Mouse (Mus musculus): ENCODE results near the gene Csnk1e. TPM values are rescaled to one million over a fixed set of nuclear protein-coding genes. Genes with fewer than 3 reads are reported as not detected.
"Not testable (repeated sequence)": the region's sequence is repeated elsewhere in the genome, so short reads cannot be mapped to it uniquely, and the experiment has no call there.

Gene Csnk1e
- polyA plus RNA-seq, 1 experiment from 2014 or later: 81.0 TPM

- H3K36me3 ChIP-seq: no peaks in the 10 kb centered on the region
- no peaks in the 10 kb centered on the region for H3K9me3 ChIP-seq
- peak overlapping the region; percentile 22 for H3K4me3 ChIP-seq
- peak overlapping the region; percentile 31 for H3K4me2 ChIP-seq
- peaks cover 3% of the 10 kb centered on the region for H3K27me3 ChIP-seq
- no peak overlapping the region for H3K27ac ChIP-seq
- peaks cover 7% of the 10 kb centered on the region for H3K4me1 ChIP-seq
- ATAC-seq (ENCODE audit: insufficient number of reproducible peaks, low FRiP score, low TSS enrichment, low read depth): no peak
- no peak overlapping the region for H3K9ac ChIP-seq
- WGBS: 48% methylated on average over 10 of the region's 10 CpGs
Measured at GRCm38 (mm10) chr15:79471095-79471494, 15.7 kb upstream of the Csnk1e start.

- Histone ChIP-seq H3K27me3 (peaks cover 3% of the 10 kb centered on the region), H3K9me3 (no peaks in the 10 kb centered on the region), H3K27ac (no peak overlapping the region), H3K4me3 (peak overlapping the region; percentile 22), H3K36me3 (no peaks in the 10 kb centered on the region), H3K9ac (no peak overlapping the region), H3K4me2 (peak overlapping the region; percentile 31), H3K4me1 (peaks cover 7% of the 10 kb centered on the region)
- 34% methylated on average over 17 of the region's 17 CpGs for WGBS
- no peak for ATAC-seq (ENCODE audit: insufficient number of reproducible peaks, low FRiP score, low TSS enrichment, low read depth)
Measured at GRCm38 (mm10) chr15:79470583-79470982, 15.2 kb upstream of the Csnk1e start.

- Histone ChIP-seq H3K4me1 (peaks cover 7% of the 10 kb centered on the region), H3K9ac (no peak overlapping the region), H3K9me3 (no peaks in the 10 kb centered on the region), H3K4me2 (no peak overlapping the region), H3K4me3 (no peak overlapping the region), H3K27me3 (peaks cover 3% of the 10 kb centered on the region), H3K36me3 (no peaks in the 10 kb centered on the region), H3K27ac (no peak overlapping the region)
- WGBS: 65% methylated on average over 5 of the region's 5 CpGs
- ATAC-seq (ENCODE audit: insufficient number of reproducible peaks, low FRiP score, low TSS enrichment, low read depth): no peak
Measured at GRCm38 (mm10) chr15:79469577-79469976, 14.2 kb upstream of the Csnk1e start.

DNA sequence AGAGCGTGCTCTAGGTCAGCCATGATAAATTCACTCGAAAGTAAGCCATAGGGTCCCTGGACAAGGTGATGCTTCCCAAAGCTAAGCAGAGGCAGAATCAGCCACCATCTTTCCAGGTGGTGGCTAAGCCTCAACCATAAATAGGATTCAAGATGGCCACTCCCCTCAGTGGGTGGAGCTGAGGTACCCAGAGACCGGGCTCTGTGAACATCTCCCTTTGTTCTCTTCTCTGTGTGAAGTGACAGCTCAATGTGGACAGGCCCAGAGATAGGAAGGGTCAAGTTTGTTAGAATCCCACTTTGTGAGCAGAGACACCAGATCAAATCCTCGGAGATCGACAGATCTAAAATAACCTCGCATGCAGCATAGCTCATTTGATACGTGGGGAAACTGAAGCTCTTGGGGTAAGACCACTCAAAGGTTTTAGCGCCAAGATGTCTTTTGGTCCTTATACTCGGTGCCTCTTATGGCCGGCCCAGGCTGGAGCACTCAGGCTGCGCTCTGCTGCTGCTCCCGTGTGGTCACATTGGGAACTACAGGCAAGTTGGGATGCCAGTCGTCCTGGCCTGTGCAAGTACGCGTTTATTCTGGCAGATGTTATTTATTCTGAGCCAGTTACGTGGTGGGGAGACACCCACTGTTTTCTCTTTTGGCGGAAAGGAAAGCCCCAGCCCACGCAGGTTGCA, 11.4 kb upstream of the Csnk1e start:
- ATAC-seq (ENCODE audit: insufficient number of reproducible peaks, low FRiP score, low TSS enrichment, low read depth): peak; percentile 72; the same call in 1 of the 2 replicates
- Histone ChIP-seq H3K4me1 (peaks cover 7% of the 10 kb centered on the region), H3K9me3 (no peaks in the 10 kb centered on the region), H3K27ac (no peak overlapping the region), H3K4me2 (no peak overlapping the region), H3K36me3 (no peaks in the 10 kb centered on the region), H3K27me3 (peaks cover 21% of the 10 kb centered on the region), H3K4me3 (no peak overlapping the region), H3K9ac (no peak overlapping the region)
- WGBS: 6% methylated on average over 18 of the region's 18 CpGs

DNA sequence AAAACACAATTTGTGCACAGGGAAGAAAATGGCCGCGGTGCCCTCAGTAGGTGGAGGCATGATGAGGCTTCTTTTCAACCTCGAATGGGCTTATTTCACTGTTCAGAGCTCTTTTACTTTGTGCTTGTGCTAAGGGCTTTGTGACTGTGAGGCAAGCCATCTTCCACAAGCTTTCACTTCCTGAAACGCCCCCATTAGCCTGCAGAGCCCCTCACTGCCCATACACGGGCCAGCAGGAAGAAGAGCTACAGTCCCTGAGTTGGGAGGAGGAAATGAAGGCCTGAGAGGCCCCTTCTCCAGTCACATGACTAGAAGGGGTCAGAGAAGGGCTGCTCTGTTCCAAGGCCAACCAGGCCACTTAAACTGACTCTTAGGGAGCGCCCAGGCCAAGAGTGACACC, 1.2 kb upstream of the Csnk1e start:
- Histone ChIP-seq H3K4me3 (no peak overlapping the region), H3K9me3 (no peaks in the 10 kb centered on the region), H3K4me2 (no peak overlapping the region), H3K27me3 (peaks cover 4% of the 10 kb centered on the region; the same call in 1 of the 2 replicates), H3K36me3 (no peaks in the 10 kb centered on the region), H3K4me1 (peaks cover 11% of the 10 kb centered on the region), H3K9ac (no peak overlapping the region), H3K27ac (no peak overlapping the region)
- 70% methylated on average over 6 of the region's 6 CpGs for WGBS
- ATAC-seq (ENCODE audit: insufficient number of reproducible peaks, low FRiP score, low TSS enrichment, low read depth): no peak

GRCm38 (mm10) chr15:79456104-79456503, 738 bp upstream of the Csnk1e start:
- not testable (repeated sequence) for H3K4me2 ChIP-seq; H3K36me3 ChIP-seq; H3K27ac ChIP-seq; H3K9ac ChIP-seq; H3K4me3 ChIP-seq; H3K27me3 ChIP-seq; ATAC-seq (ENCODE audit: insufficient number of reproducible peaks, low FRiP score, low TSS enrichment, low read depth); H3K9me3 ChIP-seq
- 42% methylated on average over 6 of the region's 6 CpGs for WGBS
- H3K4me1 ChIP-seq: peaks cover 11% of the 10 kb centered on the region

GRCm38 (mm10) chr15:79453831-79454230, 1.5 kb downstream of the Csnk1e start:
- WGBS: 84% methylated on average over 4 of the region's 4 CpGs
- ATAC-seq (ENCODE audit: insufficient number of reproducible peaks, low FRiP score, low TSS enrichment, low read depth): no peak
- H3K36me3 ChIP-seq: no peaks in the 10 kb centered on the region
- no peak overlapping the region for H3K9ac ChIP-seq
- no peak overlapping the region for H3K4me3 ChIP-seq
- peaks cover 11% of the 10 kb centered on the region for H3K4me1 ChIP-seq
- H3K27me3 ChIP-seq: no peaks in the 10 kb centered on the region; the same call in 1 of the 2 replicates
- H3K9me3 ChIP-seq: no peaks in the 10 kb centered on the region
- H3K27ac ChIP-seq: no peak overlapping the region
- H3K4me2 ChIP-seq: no peak overlapping the region

DNA sequence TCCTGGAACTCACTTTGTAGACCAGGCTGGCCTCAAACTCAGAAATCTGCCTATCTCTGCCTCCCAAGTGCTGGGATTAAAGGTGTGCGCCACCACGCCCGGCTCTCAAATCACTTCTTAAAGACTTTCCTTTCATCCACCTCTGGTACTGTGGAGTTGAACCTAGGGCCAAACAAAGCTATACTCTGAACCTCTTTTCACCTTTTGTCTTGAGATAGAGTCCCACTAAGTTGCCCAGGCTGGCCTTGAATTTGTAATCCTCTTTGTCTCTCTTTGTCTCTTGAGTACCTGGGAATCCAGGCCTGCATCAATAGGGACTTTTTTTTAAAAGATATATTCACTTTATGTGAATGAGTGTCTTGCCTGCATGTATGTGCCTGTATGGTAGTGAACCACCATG, 7.3 kb downstream of the Csnk1e start:
- Histone ChIP-seq H3K27ac (no peak overlapping the region), H3K4me1 (peaks cover 11% of the 10 kb centered on the region), H3K36me3 (no peaks in the 10 kb centered on the region), H3K27me3 (no peaks in the 10 kb centered on the region), H3K4me3 (no peak overlapping the region), H3K9ac (no peak overlapping the region), H3K9me3 (no peaks in the 10 kb centered on the region), H3K4me2 (no peak overlapping the region)
- 94% methylated on average over 3 of the region's 3 CpGs for WGBS
- no peak for ATAC-seq (ENCODE audit: insufficient number of reproducible peaks, low FRiP score, low TSS enrichment, low read depth)

GRCm38 (mm10) chr15:79445786-79446654, 9.3 kb downstream of the Csnk1e start:
- Histone ChIP-seq H3K4me3 (no peak overlapping the region), H3K4me1 (peaks cover 22% of the 10 kb centered on the region), H3K9ac (no peak overlapping the region), H3K4me2 (no peak overlapping the region), H3K27me3 (no peaks in the 10 kb centered on the region), H3K9me3 (no peaks in the 10 kb centered on the region), H3K36me3 (no peaks in the 10 kb centered on the region), H3K27ac (no peak overlapping the region)
- WGBS: 68% methylated on average over 8 of the region's 8 CpGs
- no peak for ATAC-seq (ENCODE audit: insufficient number of reproducible peaks, low FRiP score, low TSS enrichment, low read depth)

DNA sequence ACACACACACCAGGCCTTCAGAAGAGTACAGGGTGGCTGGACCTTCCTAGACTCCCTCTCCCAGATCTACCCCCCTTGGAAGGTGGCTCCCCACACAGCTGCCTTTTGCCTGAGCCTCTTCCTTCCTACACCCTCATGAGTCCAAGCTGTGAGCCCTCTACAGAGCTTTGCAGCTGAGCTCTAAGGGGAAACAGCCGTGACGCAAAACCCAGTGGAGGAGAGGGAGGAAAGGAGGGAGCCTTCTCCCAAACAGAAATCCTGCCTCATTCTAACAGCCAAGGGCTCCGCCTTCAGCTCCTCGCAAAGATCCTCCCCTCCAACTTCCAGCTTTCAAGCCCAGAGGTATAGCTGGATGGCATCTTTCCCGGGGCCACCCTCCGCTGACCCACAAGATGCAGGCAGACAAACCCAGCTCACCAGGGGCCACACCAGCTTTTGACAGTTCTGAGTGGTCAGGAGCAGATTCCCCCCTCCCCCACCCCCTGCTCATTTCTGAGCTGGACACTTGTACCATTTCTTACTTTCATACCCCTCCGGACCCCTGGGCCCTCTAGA, 11.4 kb downstream of the Csnk1e start:
- WGBS: 53% methylated on average over 7 of the region's 7 CpGs
- Histone ChIP-seq H3K4me1 (peaks cover 43% of the 10 kb centered on the region), H3K4me2 (no peak overlapping the region), H3K27me3 (no peaks in the 10 kb centered on the region), H3K4me3 (no peak overlapping the region), H3K9me3 (no peaks in the 10 kb centered on the region), H3K9ac (no peak overlapping the region), H3K36me3 (no peaks in the 10 kb centered on the region), H3K27ac (no peak overlapping the region)
- ATAC-seq (ENCODE audit: insufficient number of reproducible peaks, low FRiP score, low TSS enrichment, low read depth): no peak

DNA sequence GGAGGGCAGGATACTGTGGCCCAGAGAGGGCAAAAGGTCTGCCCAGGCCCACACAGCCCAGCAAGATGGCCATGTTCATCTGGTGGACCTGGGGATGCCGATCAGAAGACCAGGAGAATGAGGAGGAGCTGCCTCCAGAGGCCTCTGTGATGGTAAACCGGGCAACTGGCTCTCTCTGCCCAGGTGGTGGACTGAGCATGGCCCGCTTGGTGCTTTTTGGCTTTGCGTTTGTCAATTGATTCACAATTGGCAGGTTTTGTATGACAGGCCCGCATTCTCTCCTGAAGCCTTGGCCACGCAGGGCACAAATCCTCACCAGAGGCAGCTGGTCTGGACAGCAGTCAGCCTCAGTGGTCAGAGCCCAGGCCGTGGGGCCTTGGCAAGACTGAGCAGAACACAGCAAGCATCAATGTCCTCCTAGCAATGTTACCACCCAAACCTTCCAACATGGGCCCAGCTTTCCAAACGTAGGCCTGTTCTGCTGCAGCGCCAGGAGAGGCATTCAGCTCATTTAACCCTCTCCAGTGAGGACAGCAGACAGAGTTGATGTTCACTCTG, 12.3 kb downstream of the Csnk1e start:
- H3K27me3 ChIP-seq: no peaks in the 10 kb centered on the region
- no peak for ATAC-seq (ENCODE audit: insufficient number of reproducible peaks, low FRiP score, low TSS enrichment, low read depth)
- no peak overlapping the region for H3K4me3 ChIP-seq
- H3K27ac ChIP-seq: no peak overlapping the region
- no peak overlapping the region; the same call in 1 of the 2 replicates for H3K4me2 ChIP-seq
- no peak overlapping the region for H3K9ac ChIP-seq
- no peaks in the 10 kb centered on the region for H3K9me3 ChIP-seq
- H3K4me1 ChIP-seq: peaks cover 52% of the 10 kb centered on the region
- WGBS: 76% methylated on average over 9 of the region's 9 CpGs
- no peaks in the 10 kb centered on the region for H3K36me3 ChIP-seq

GRCm38 (mm10) chr15:79442257-79442611, 13.1 kb downstream of the Csnk1e start:
- no peaks in the 10 kb centered on the region for H3K9me3 ChIP-seq
- ATAC-seq (ENCODE audit: insufficient number of reproducible peaks, low FRiP score, low TSS enrichment, low read depth): no peak
- H3K4me2 ChIP-seq: peak overlapping the region; percentile 65
- H3K4me3 ChIP-seq: peak overlapping the region; percentile 92
- 5% methylated on average over 6 of the region's 6 CpGs for WGBS
- H3K27ac ChIP-seq: peak overlapping the region; percentile 94
- H3K36me3 ChIP-seq: peaks cover 8% of the 10 kb centered on the region
- H3K9ac ChIP-seq: peak overlapping the region; percentile 96
- H3K4me1 ChIP-seq: peaks cover 60% of the 10 kb centered on the region
- H3K27me3 ChIP-seq: no peaks in the 10 kb centered on the region
